Mouse (Mus musculus) kidney, postnatal 0 days (tissue): ENCODE measurements around the gene Dus4l. TPM values are rescaled to one million over a fixed set of nuclear protein-coding genes. Genes with fewer than 3 reads are reported as not detected.

ENCODE experiments used
- ATAC-seq: fragments of 200-750 bp; cut with Nextera tagmentation; replicated peaks from 2 replicates; pipeline ENCODE4 v1.8.0; 2017; ENCODE audit warnings: low read depth, moderate number of reproducible peaks, moderate TSS enrichment, moderate library complexity; ENCODE audit not compliant: low FRiP score
- DNase-seq: peaks from one replicate; pipeline ENCODE4 v3.0.0-alpha.2; 2016; ENCODE audit warnings: low spot score
- H3K27ac ChIP-seq: fragments of 300-500 bp; sonication (generic); 2 replicates; pipeline ENCODE4 v1.5.1; 2014; ENCODE audit warnings: mild to moderate bottlenecking
- H3K27me3 ChIP-seq: fragments of 300-500 bp; sonication (generic); 2 replicates; pipeline ENCODE4 v1.6.1; 2014; ENCODE audit warnings: low read length, mixed read lengths; ENCODE audit not compliant: insufficient read depth
- H3K36me3 ChIP-seq: fragments of 300-500 bp; sonication (generic); 2 replicates; pipeline ENCODE4 v1.6.1; 2014; ENCODE audit warnings: low read length, mixed read lengths; ENCODE audit not compliant: insufficient read depth
- H3K4me1 ChIP-seq: fragments of 300-500 bp; sonication (generic); replicated peaks from 2 replicates; pipeline ENCODE4 v1.6.1; 2014; ENCODE audit warnings: antibody characterized with exemption, low read length, mixed read lengths; ENCODE audit not compliant: insufficient read depth
- H3K4me2 ChIP-seq: fragments of 300-500 bp; sonication (generic); 2 replicates; pipeline ENCODE4 v1.6.1; 2014; ENCODE audit warnings: mild to moderate bottlenecking, low read length, moderate library complexity, mixed read lengths
- H3K4me3 ChIP-seq: fragments of 300-500 bp; sonication (generic); replicated peaks from 2 replicates; pipeline ENCODE4 v1.5.1; 2014; ENCODE audit warnings: low read depth, low read length
- H3K9ac ChIP-seq: fragments of 300-500 bp; sonication (generic); 2 replicates; pipeline ENCODE4 v1.6.1; 2014; ENCODE audit warnings: low read depth, low read length
- H3K9me3 ChIP-seq: fragments of 300-500 bp; sonication (generic); replicated peaks from 2 replicates; pipeline ENCODE4 v1.6.1; 2016; ENCODE audit warnings: low read length, inconsistent platforms, mixed read lengths
- CTCF ChIP-seq: IDR thresholded peaks from 2 replicates; pipeline ENCODE4 v1.5.1; 2016; ENCODE audit warnings: antibody characterized with exemption, low read depth, mild to moderate bottlenecking, moderate library complexity
- WGBS: fragments of 180-500 bp; shearing (Covaris S2); extraction: QIAGEN DNeasy Blood & Tissue Kit; methylation state at CpG from one replicate; pipeline ENCODE4 v1.1.7; 2014; 5-methylcytosine and 5-hydroxymethylcytosine counted together
- polyA plus RNA-seq: library from polyadenylated mRNA; unstranded; fragments of >200 nt; fragmentation: Nextera tagmentation; extraction: Ambion mirVana; gene quantifications from 2 replicates; pipeline ENCODE4 v1.2.1, GENCODE M21; 2015

Gene Dus4l
- polyA plus RNA-seq, 1 experiment from 2014 or later, result 13.4 TPM

GRCm38 (mm10) chr12:31667187-31667586, 12.6 kb upstream of the Dus4l start:
- WGBS, result 76% methylated on average over 3 of the region's 3 CpGs
- no peak overlapping the region for H3K9ac ChIP-seq
- no peaks in the 10 kb centered on the region for H3K4me1 ChIP-seq
- DNase-seq (no peak), ATAC-seq (no peak)
- no peaks in the 10 kb centered on the region for H3K9me3 ChIP-seq
- TF ChIP-seq CTCF, result no peak
- no peak overlapping the region for H3K27ac ChIP-seq
- H3K4me3 ChIP-seq, result no peak overlapping the region
- H3K36me3 ChIP-seq, result peaks cover 22% of the 10 kb centered on the region; the same call in 1 of the 2 replicates
- no peak overlapping the region for H3K4me2 ChIP-seq
- no peaks in the 10 kb centered on the region for H3K27me3 ChIP-seq

DNA sequence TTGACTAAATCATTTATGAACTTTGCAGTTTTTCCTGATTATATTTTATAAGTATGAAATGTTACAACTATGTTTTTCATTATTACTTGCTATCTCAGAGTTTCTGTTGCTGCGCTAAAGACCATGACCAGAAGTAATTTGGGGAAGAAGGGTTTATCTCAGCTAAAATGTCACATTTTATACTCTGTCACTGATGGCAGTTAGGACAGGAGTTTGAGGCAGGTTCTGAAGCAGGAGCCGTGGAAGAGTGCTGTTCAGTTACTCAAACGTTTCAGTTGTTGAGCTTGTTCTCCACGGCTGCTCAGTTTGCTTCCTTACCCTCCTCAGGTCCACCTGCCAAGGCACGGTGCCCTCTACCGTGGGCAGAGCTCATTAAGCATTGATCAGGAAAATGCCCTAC, 11.4 kb upstream of the Dus4l start:
- WGBS, result 71% methylated on average over 6 of the region's 6 CpGs
- H3K4me1 ChIP-seq, result no peaks in the 10 kb centered on the region
- H3K36me3 ChIP-seq, result peaks cover 24% of the 10 kb centered on the region; the same call in 1 of the 2 replicates

DNA sequence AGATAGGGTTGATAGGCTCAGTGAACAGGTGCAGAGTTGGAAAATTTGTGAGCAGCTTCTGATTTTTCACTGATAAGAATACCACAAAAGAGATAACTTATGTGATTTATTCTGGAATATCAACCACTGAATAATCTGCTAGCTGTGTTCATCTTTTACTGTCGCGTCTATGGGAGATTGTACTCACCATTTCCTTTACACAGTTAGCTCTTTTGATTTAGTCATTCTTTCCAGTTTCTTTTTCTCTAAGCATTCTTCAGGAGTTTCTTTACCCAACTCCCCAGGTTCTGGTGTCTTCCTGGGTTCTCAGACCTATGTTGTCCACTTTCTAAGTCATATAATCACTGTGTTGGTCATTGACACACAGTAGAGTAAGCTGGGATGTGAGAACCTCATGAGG, 2.2 kb upstream of the Dus4l start:
- ATAC-seq, result no peak
- 99% methylated on average over 2 of the region's 2 CpGs for WGBS

More for the DNA sequence above, 11.4 kb upstream of the Dus4l start:
- Histone ChIP-seq H3K4me3 (no peak overlapping the region), H3K9ac (no peak overlapping the region), H3K27me3 (no peaks in the 10 kb centered on the region), H3K27ac (no peak overlapping the region), H3K4me2 (no peak overlapping the region), H3K9me3 (no peaks in the 10 kb centered on the region)
- no peak for TF ChIP-seq CTCF
- ATAC-seq (no peak), DNase-seq (no peak)

GRCm38 (mm10) chr12:31654965-31655477, 395 bp upstream of the Dus4l start:
- Histone ChIP-seq H3K4me1 (peaks cover 4% of the 10 kb centered on the region; the same call in 1 of the 2 replicates), H3K36me3 (no peaks in the 10 kb centered on the region; the same call in 1 of the 2 replicates), H3K9me3 (no peaks in the 10 kb centered on the region), H3K4me2 (peak overlapping the region; percentile 59), H3K9ac (peak overlapping the region; percentile 83), H3K4me3 (peak overlapping the region; percentile 93), H3K27ac (peak overlapping the region; percentile 86; the same call in 1 of the 2 replicates), H3K27me3 (no peaks in the 10 kb centered on the region)
- WGBS, result under 1% methylated on average over 29 of the region's 29 CpGs
- TF ChIP-seq CTCF, result peak; percentile 59
- DNase-seq (no peak), ATAC-seq (peak; percentile 82)

More for the DNA sequence above, 2.2 kb upstream of the Dus4l start:
- H3K27me3 ChIP-seq, result no peaks in the 10 kb centered on the region
- H3K4me2 ChIP-seq, result no peak overlapping the region
- no peak overlapping the region for H3K27ac ChIP-seq
- H3K9ac ChIP-seq, result no peak overlapping the region
- no peaks in the 10 kb centered on the region for H3K9me3 ChIP-seq
- H3K36me3 ChIP-seq, result peaks cover 2% of the 10 kb centered on the region; the same call in 1 of the 2 replicates
- DNase-seq, result no peak
- no peak for TF ChIP-seq CTCF
- H3K4me3 ChIP-seq, result no peak overlapping the region
- H3K4me1 ChIP-seq, result peaks cover 4% of the 10 kb centered on the region; the same call in 1 of the 2 replicates

GRCm38 (mm10) chr12:31653611-31654010, 1.0 kb downstream of the Dus4l start:
- WGBS, result 72% methylated on average over 5 of the region's 5 CpGs
- no peaks in the 10 kb centered on the region for H3K9me3 ChIP-seq
- no peak overlapping the region; the same call in 1 of the 2 replicates for H3K4me3 ChIP-seq
- H3K36me3 ChIP-seq, result no peaks in the 10 kb centered on the region; the same call in 1 of the 2 replicates
- H3K27ac ChIP-seq, result no peak overlapping the region
- H3K9ac ChIP-seq, result no peak overlapping the region
- H3K4me2 ChIP-seq, result peak overlapping the region; percentile 59; the same call in 1 of the 2 replicates
- no peak for TF ChIP-seq CTCF
- H3K4me1 ChIP-seq, result peaks cover 4% of the 10 kb centered on the region; the same call in 1 of the 2 replicates
- DNase-seq, result no peak
- H3K27me3 ChIP-seq, result no peaks in the 10 kb centered on the region
- no peak for ATAC-seq

- DNase-seq (no peak), ATAC-seq (peak; percentile 22; the same call in 1 of the 2 replicates)
- H3K36me3 ChIP-seq, result no peaks in the 10 kb centered on the region
- no peak overlapping the region for H3K27ac ChIP-seq
- H3K4me3 ChIP-seq, result no peak overlapping the region
- 84% methylated on average over 3 of the region's 3 CpGs for WGBS
- no peaks in the 10 kb centered on the region; the same call in 1 of the 2 replicates for H3K4me1 ChIP-seq
- no peaks in the 10 kb centered on the region for H3K27me3 ChIP-seq
- H3K9ac ChIP-seq, result 0 out of 2 replicates have a peak overlapping the region, but pooled peaks have one; percentile 79
- no peaks in the 10 kb centered on the region for H3K9me3 ChIP-seq
- H3K4me2 ChIP-seq, result peak overlapping the region; percentile 79
- no peak for TF ChIP-seq CTCF
Measured at GRCm38 (mm10) chr12:31635240-31635607, 19.4 kb downstream of the Dus4l start.
